Mouse (Mus musculus) forebrain, embryonic 10.5 days (tissue): Measurements from ENCODE around the gene Tagap. TPM values are rescaled to one million over a fixed set of nuclear protein-coding genes. Genes with fewer than 3 reads are reported as not detected.
"Not testable (repeated sequence)": the region's sequence is repeated elsewhere in the genome, so short reads cannot be mapped to it uniquely, and the experiment has no call there.

Experiments
- DNase-seq: peaks from one replicate; pipeline ENCODE4 v3.0.0-alpha.2; 2017; ENCODE audit warnings: low spot score; ENCODE audit errors: extremely low spot score
- H3K27ac ChIP-seq: fragments of 300-500 bp; sonication (generic); 2 replicates; pipeline ENCODE4 v1.5.1; 2016; ENCODE audit warnings: mild to moderate bottlenecking
- H3K27me3 ChIP-seq: fragments of 300-500 bp; sonication (generic); 2 replicates; pipeline ENCODE4 v1.6.1; 2016; ENCODE audit warnings: mild to moderate bottlenecking; ENCODE audit not compliant: poor library complexity, severe bottlenecking
- H3K36me3 ChIP-seq: fragments of 300-500 bp; sonication (generic); replicated peaks from 2 replicates; pipeline ENCODE4 v1.6.1; 2016; ENCODE audit warnings: mild to moderate bottlenecking, moderate library complexity
- H3K4me1 ChIP-seq: fragments of 300-500 bp; sonication (generic); 2 replicates; pipeline ENCODE4 v1.6.1; 2016
- H3K4me3 ChIP-seq: fragments of 300-500 bp; sonication (generic); 2 replicates; pipeline ENCODE4 v1.5.1; 2016; ENCODE audit warnings: mild to moderate bottlenecking, moderate library complexity
- H3K9me3 ChIP-seq: fragments of 300-500 bp; sonication (generic); 2 replicates; pipeline ENCODE4 v1.6.1; 2016; ENCODE audit warnings: mild to moderate bottlenecking, moderate library complexity
- WGBS: fragments of 180-500 bp; shearing (Covaris S2); methylation state at CpG from one replicate; pipeline ENCODE4 v1.1.7; 2016; 5-methylcytosine and 5-hydroxymethylcytosine counted together
- polyA plus RNA-seq: library from polyadenylated mRNA; unstranded; fragments of >200 nt; fragmentation: Nextera tagmentation; extraction: Ambion mirVana; gene quantifications from 2 replicates; pipeline ENCODE4 v1.2.1, GENCODE M21; 2016

Tagap gene
- polyA plus RNA-seq, 1 experiment from 2014 or later = 0.29 TPM

GRCm38 (mm10) chr17:7957242-7957641, 31.4 kb downstream of the Tagap start:
- DNase-seq, H3K27me3 ChIP-seq, H3K4me1 ChIP-seq, H3K4me3 ChIP-seq, H3K9me3 ChIP-seq, H3K27ac ChIP-seq: not testable (repeated sequence)
- peaks cover 17% of the 10 kb centered on the region for H3K36me3 ChIP-seq
- WGBS = 96% methylated on average over 9 of the region's 9 CpGs

DNA sequence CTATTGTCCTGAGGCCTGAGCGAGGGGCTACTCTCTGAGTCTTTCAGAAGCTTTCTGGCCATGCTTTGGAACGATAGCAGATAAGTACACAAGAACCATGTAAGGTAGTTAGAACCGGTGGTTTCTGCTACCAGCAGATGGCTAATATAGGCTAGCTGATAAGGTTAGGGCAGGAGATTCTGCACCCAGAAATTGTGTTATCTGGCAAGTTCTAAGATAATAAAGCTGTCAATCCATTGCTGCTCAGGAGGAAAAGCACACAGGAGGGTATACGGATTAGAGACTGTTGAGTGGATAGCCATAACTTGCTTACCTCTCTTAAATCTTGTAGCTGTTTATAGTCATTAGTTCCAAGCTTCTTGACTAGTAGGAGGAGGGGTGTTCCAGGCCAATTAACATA, 37.5 kb downstream of the Tagap start:
- not testable (repeated sequence) for H3K27me3 ChIP-seq, H3K4me3 ChIP-seq, DNase-seq, H3K27ac ChIP-seq, H3K4me1 ChIP-seq, H3K9me3 ChIP-seq, H3K36me3 ChIP-seq
- 84% methylated on average over 4 of the region's 4 CpGs for WGBS

- H3K4me3 ChIP-seq, H3K9me3 ChIP-seq, H3K36me3 ChIP-seq, H3K4me1 ChIP-seq, H3K27ac ChIP-seq, H3K27me3 ChIP-seq, DNase-seq: not testable (repeated sequence)
- WGBS = 92% methylated on average over 2 of the region's 2 CpGs
Measured at GRCm38 (mm10) chr17:7964398-7964797, 38.6 kb downstream of the Tagap start.

- H3K27ac ChIP-seq, H3K9me3 ChIP-seq, H3K36me3 ChIP-seq, H3K4me3 ChIP-seq, H3K4me1 ChIP-seq, H3K27me3 ChIP-seq, DNase-seq: not testable (repeated sequence)
- WGBS = 94% methylated on average over 4 of the region's 5 CpGs
Measured at GRCm38 (mm10) chr17:7968490-7968889, 42.7 kb downstream of the Tagap start.

- not testable (repeated sequence) for H3K4me3 ChIP-seq, H3K27ac ChIP-seq, H3K9me3 ChIP-seq, H3K36me3 ChIP-seq, DNase-seq, H3K4me1 ChIP-seq, H3K27me3 ChIP-seq
- WGBS = 83% methylated on average over 2 of the region's 6 CpGs
Measured at GRCm38 (mm10) chr17:7969782-7970181, 44.0 kb downstream of the Tagap start.

DNA sequence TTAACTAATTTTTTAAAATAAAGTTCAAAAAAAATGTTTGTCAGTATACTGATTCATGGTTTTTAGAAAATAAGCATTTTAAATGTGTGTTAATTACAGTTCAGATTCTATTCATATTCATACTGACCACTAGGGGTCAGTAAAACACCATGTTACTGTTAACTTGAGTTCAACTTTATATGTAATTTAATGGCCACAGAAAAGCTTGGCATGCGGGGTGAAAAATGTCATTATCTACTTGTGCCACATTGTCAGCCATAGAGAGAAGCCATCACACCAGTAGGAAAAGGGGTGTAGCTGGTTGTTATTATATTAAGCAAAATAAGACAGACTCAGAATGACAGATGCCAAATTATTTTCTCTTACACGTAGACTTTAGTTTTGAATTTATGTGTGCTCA, 57.7 kb downstream of the Tagap start:
- not testable (repeated sequence) for H3K36me3 ChIP-seq, H3K4me1 ChIP-seq, H3K4me3 ChIP-seq, H3K27ac ChIP-seq, H3K9me3 ChIP-seq, H3K27me3 ChIP-seq, DNase-seq
- 87% methylated on average over 1 of the region's 2 CpGs for WGBS

Other genes starting within 250 kb of the Tagap start
- 0.64 and 0.82 TPM in 2 replicates for gene Fndc1, start 98.7 kb upstream of the Tagap start, polyA plus RNA-seq
- gene Rsph3a, start 19.6 kb downstream of the Tagap start, polyA plus RNA-seq = 59.7 and 61.0 TPM in 2 replicates
- gene Gm49673, start 221.8 kb downstream of the Tagap start, polyA plus RNA-seq = 0.22 and 0.31 TPM in 2 replicates
- 14.6 and 17.0 TPM in 2 replicates for gene Rnaset2a, start 222.1 kb downstream of the Tagap start, polyA plus RNA-seq
- gene Fgfr1op, start 239.5 kb downstream of the Tagap start, polyA plus RNA-seq = 57.7 and 60.9 TPM in 2 replicates